Mouse (Mus musculus) small intestine, adult 2 months (tissue): ENCODE data around the gene Ppox.

Experiments
- CTCF ChIP-seq: fragments of 200-500 bp; IDR thresholded peaks from 2 replicates; pipeline ENCODE4 v1.5.1; 2012; ENCODE audit warnings: low read depth, mild to moderate bottlenecking, control low read depth, inconsistent platforms, low read length, moderate library complexity, mixed read lengths; ENCODE audit not compliant: insufficient replicate concordance, insufficient read length; ENCODE audit errors: extremely low read depth
- POLR2A ChIP-seq: fragments of 200-500 bp; IDR thresholded peaks from 2 replicates; pipeline ENCODE4 v1.6.1; 2012; ENCODE audit warnings: low read depth, mild to moderate bottlenecking, control low read depth, inconsistent platforms, low read length, moderate library complexity

GRCm38 (mm10) chr1:171294298-171295062 lies 13.5 kb upstream of the Ppox start, which contains the start of gene Ufc1:
- no peak for TF ChIP-seq CTCF
- peak; percentile 57 for TF ChIP-seq POLR2A
